Mouse (Mus musculus): ENCODE results near the gene Pla2g3.
A peak's percentile ranks its signal among the peaks of the same experiment; 100 is the strongest.

Pla2g3 gene

GRCm38 (mm10) chr11:3495496-3495895, 7.4 kb downstream of the Pla2g3 start:
- no peak for DNase-seq

DNA sequence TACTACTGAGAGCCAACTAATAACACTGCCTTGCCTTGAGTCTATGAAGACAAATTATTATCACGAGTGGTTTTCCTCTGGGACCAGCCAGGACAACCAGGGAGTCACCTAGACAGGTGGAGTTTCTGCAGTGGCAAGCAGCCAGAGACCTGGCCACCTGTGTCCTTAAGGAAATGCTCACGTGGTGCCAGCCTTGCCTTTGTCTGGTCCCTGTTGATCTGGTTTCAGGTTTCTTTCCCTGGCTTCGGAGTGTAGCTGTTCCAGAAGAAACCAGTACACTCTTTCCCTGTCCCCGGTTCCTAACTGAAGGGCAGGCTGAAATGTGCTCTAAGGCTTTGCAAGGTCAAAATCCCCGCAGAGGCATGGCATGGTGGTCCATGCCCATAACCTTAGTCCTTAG, 8.7 kb downstream of the Pla2g3 start:
- peak; percentile 30 for DNase-seq

- no peak for DNase-seq
Observed at GRCm38 (mm10) chr11:3497296-3497695, 9.2 kb downstream of the Pla2g3 start.

GRCm38 (mm10) chr11:3502057-3502456, 14.0 kb downstream of the Pla2g3 start:
- DNase-seq = no peak

DNA sequence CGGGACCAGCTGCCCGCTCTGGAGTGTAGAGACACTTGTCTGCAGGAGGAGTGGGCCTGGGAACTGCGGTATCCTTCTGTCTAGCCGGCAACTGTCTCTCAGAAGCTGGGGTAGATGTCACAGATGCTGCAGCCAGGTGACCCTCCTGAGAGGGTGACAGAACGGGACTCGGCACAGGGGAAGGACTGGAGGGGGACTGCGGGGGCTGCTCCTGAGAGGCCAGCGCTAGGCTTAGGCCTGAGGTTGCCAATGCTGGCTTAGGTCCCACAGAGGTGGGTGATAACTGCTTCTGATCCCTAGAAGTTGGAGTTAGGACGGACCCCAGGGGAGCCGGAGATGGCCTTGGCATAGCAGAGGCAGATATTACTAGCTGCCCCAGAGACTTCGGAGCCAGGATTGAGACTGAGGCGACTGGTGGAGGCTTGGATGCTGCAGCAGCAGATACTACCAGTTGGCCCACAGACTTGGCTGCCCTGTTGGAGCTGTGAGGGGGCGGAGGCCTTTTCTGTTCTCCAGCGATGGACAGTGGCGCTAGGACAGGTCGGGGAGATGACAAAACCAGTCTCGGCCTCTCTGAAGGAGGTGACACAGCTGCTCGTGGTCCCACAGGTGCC, 14.5 kb downstream of the Pla2g3 start:
- DNase-seq = peak; percentile 59

GRCm38 (mm10) chr11:3503755-3504693, 15.9 kb downstream of the Pla2g3 start:
- no peak for DNase-seq

DNA sequence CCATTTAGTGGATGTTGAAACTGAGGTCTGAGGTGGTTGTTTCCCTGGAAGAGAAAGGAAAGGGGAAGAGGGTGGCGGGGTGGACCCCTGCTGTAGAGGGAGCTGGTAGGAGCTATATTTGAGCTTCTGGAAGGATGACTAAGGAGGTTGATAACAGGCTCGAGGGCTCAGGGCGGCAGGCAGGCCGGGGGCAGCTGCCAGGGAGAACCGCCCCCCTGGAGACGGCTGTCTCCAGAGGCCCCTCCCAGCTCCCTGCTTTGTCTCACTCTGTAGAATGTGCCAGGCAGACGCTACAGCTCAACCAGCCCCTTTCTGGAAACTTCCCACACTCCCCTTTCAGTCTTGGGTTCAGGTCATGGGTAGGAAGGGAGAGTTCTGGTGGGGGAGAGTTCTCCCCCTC, 20.1 kb downstream of the Pla2g3 start:
- no peak for DNase-seq

DNA sequence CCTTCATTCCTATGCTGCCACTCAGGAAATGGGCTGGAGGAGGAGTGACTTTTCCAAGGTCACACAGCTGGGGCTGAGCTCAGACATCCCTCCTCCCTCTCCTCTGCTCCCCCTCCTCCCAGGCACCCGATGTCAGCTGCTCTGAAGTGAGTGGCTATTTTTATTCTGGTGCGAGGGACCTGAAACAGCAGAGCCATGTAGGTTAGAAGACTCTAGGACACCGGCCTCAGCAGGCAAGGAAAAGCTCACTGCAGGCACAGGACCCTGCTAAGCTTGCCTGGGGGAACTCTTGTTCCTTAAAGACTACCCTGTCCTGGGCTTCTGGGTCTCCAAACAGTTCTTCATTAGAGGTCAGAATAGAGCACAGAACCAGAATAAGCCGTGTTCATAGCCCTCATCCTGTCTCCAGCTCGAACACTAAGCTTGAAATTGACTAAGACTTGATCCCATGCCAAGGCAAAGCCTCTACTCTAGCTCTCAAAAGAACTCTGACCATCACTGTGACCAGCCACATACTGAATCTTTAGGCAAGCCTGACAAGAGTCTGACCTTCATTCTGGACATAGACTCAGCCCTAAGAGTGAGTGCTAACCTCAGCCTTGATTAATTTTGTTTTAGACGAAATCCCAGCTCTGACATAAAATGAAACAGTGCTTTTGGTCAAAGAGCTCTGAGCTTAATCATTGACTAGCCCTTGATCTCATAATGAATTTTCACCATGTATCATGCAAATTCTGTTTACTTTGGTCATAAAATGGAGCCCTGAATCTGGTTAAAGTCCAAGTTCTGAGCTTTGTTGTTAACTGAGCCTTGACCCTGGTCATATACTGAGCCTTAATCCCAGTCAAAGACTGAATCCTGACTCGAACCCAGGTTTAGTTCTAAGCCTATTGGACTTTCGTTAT, 21.3 kb downstream of the Pla2g3 start:
- DNase-seq = no peak

DNA sequence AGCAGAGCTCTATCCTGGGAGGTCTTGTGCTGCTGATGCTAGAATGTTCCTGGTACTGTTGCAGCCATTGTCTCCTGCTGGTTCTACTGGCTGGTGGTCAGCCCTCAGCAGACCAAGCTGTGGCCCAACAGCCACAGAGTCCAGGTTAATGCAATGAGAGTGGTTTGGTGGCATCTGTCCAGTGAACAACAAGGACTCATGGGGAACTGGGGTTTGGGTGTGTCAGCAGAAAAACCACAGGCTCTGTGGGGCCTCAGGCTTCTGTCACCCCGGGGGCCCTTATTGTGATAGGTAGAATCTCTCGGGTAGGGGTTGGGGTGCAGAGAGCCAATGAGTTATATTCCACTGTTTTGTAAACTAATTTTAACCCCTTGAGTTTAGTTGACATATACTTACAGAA, 22.2 kb downstream of the Pla2g3 start:
- DNase-seq = no peak

GRCm38 (mm10) chr11:3513291-3513690, 25.2 kb downstream of the Pla2g3 start:
- DNase-seq = peak; percentile 62

DNA sequence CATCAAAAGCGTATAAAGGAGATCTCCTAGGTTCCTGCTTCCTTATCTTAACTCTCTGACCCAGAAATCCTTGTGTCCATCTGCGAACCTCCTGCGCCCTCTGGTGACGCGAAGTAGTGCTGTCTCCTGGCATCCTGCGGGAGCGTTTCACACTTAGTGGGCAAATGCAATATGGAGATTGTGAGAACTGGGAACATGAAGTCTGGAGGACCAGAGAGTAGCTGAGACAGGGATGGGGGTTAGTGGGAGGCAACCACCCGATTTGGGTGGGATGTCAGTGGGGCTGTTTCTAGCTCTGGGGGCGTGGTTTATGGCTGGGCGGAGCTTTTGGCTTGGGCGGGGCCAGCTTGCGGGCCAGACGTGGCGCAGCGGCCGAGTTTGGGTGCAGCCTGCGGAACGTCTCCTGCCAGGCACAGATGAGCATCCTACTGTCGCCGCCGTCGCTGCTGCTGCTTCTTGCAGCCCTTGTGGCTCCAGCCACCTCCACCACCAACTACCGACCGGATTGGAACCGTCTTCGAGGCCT, 26.5 kb downstream of the Pla2g3 start, which contains the start of gene Selenom:
Gene Selenom (plus strand): TSS at position 156 of the 526 bp plus-strand sequence.
- peak; percentile 97 for DNase-seq

DNA sequence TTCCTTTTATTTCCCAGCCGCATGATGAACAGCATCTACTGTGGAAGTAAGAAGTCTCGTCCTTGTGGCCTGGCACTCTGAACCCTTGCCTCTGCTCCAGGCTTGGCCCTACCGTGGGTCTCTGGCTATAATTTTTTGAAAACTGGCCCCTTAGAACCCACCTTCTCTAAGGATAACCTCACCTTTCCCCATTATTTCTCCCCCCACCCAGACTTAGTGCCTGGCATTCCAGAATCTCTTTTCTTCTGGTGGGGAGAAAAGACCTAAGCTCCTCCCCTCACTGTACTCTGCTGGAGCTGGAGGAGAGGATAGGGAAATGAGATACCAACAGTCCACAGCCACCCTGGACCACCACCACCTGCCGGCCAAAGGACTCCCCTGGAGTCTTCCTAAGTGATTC, 27.1 kb downstream of the Pla2g3 start:
- no peak for DNase-seq

- DNase-seq = peak; percentile 91
Observed at GRCm38 (mm10) chr11:3515637-3516036, 27.6 kb downstream of the Pla2g3 start.

DNA sequence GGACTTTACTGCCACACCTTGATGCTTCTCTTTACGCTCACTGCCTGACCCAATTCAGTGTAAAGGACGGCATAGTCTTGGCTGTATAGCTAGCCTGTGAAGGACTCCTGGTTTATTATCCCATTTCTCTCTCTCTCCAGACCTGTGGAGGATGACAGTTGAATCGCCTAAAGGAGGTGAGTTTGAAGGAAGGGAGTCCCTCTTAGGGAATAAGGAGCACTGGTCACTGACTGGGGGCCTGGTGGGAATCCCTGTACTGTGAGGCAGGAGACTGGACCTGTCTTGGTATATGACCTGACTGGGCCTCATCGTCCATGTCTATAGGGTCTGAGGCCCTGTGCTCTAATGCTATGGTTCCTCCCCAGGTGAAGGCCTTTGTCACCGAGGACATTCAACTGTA, 28.0 kb downstream of the Pla2g3 start:
- DNase-seq = no peak

DNA sequence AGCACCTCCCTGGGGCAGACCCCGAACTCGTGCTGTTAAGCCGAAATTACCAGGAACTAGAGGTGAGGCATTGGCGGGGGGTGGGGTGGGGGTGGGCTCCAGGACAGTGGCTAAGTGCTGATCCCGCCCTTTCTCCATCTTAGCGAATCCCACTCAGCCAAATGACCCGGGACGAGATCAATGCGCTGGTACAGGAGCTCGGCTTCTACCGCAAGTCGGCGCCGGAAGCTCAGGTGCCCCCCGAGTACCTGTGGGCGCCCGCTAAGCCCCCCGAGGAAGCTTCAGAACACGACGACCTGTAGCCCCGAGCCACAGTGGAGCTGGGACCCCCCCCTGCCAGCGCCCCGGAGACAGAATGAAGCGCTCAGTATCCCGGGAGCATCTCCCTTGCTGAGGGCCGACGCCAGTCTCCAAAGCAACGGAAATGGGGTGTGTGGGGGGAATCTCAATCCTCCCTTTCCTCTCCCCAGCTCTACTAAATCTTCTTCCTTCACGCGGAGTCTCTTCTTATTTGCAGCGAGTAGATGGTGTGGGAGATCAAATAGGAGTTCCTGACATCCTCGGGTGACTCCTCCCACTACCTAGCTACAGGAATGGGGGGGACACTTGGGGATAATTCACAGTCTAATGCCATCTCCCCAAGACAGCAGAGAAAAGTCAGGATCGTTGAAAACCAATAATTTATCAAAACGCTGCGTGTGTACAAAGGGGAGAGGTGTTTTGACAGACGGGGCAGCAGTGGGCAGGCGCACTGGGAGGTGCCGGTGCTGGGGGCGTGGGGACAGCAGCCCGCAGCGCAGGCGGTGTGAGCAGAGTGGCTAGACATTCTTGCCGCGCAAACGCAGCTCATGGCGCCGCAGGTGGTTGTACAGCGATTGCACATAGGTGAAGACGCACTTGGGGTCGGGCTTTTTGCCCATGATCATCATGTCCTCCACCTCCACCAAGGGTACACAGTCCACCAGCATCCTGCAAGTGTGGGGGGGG, 29.1 kb downstream of the Pla2g3 start:
- DNase-seq = peak; percentile 54

DNA sequence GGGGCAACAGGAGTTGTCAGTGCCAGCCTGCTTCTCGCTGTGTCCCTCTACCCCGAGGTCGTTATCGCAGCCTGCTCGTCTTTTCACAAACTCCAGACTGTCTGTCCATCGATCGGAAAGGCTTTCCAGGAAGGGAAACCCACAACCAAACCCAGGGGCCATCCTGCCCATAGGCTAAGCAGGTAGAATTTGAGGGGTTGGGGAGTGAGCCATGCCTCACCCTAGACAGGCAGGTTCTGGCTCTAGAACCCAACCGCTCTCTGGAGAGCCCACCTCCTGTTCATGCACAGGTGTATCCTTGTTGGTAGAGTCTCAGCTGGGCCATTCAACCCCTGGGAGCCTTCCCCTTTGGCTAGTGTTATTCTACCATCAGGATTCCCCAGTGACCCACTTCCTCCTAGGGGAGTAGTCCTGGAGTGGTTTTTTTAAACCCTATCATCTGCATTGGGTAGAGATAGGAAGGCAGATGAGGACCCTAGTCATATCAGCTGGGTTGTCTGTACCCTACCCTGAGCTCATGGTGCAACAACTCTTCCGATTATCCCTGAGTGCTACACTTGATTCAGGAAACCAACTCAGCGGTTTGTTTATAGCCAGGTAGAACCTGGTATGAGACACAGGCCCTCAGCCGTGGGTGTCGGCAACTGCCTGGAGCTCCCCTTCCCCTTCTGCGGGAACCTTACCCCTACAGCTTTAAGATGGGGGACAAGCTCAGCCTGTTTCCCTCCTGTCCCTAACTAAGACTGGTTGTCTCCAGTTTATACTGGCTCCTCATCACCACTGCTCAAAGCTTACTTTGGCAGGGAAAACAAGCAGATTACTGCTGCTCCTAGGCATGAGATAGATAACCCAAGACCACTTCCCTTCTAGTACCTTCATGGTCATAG, 30.0 kb downstream of the Pla2g3 start:
- no peak for DNase-seq

GRCm38 (mm10) chr11:3519051-3519726, 31.1 kb downstream of the Pla2g3 start:
- no peak for DNase-seq

DNA sequence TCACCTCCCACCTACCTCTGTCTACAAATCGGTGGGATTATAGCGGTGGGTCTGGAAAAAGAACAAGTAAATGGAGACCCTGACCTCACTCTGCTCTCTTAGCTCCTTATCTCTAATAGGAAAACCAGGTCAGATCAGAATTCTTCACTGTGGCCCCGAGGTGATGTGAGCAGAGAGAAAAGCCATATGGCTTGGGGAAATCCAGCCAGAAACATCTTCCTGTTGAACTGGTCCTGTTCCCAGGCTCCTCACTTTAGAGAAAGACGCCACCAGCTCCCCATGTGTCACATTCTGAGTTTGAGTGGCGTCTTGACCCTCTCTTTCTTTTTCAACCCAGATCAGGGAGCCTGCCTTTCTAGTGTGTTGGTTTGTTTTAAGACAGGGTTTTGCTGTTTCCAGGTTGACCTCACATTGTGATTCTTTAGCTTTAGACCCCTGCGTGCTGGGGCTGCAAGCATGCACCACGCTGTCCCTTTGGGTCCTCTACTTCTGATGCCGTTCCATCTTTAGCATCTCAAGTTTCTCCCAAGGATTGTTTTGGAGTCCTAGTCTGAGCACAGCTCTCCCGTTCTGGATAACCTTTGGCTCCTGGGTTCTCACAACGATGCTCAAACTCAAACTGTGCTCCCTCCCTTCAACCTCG, 31.8 kb downstream of the Pla2g3 start:
- peak; percentile 69 for DNase-seq

- DNase-seq = no peak
Observed at GRCm38 (mm10) chr11:3520919-3521318, 32.8 kb downstream of the Pla2g3 start.

All from cerebellum, adult 8-10 months (tissue).